Mouse (Mus musculus): ENCODE data around the gene Lrrk1. TPM values are rescaled to one million over a fixed set of nuclear protein-coding genes. Genes with fewer than 3 reads are reported as not detected.

Lrrk1 gene
- total and polyA plus RNA-seq, 3 experiments = 5.0 to 16.9 (median 13.6) TPM

- Histone ChIP-seq H3K36me3 (replicated peaks in 1 of 2; ENCODE audit: control insufficient read depth in 1 of 2, insufficient read depth in 1 of 2, low read length in 1 of 2) (peaks cover 21 to 76% of the 10 kb centered on the region in 2 experiments), H3K9ac (ENCODE audit: insufficient read depth, low read depth) (no peak overlapping the region), H3K4me1 (ENCODE audit: control insufficient read depth in 1 of 2, insufficient read depth in 2 of 2) (peaks cover 0 to 33% of the 10 kb centered on the region in 2 experiments; a peak in 2 of 4 replicates), H3K27me3 (replicated peaks) (no peaks in the 10 kb centered on the region), H3K4me3 (replicated peaks in 1 of 3; ENCODE audit: low read depth in 2 of 3, low read length in 2 of 3, poor library complexity in 1 of 3) (no peak overlapping the region), H3K27ac (ENCODE audit: insufficient read depth, low read depth) (no peak overlapping the region), H3K79me2 (replicated peaks; ENCODE audit: control insufficient read depth, extremely low read depth, insufficient read depth, poor library complexity, severe bottlenecking) (no peaks in the 10 kb centered on the region), H3K4me2 (ENCODE audit: insufficient read depth, low read depth, poor library complexity, severe bottlenecking) (no peak overlapping the region), H3K9me3 (replicated peaks; ENCODE audit: low read length) (no peaks in the 10 kb centered on the region)
- in situ Hi-C loops (cut with MboI; ENCODE audit: low pct_ligation_motif_present, low pct_unique_long_range_greater_than_20kb, low sequenced_read_pairs) (loop anchor here (5.0 to 10.0 kb wide), 2 partner anchors 87 to 349 kb away; no protein-coding TSS in a partner anchor), dilution Hi-C loops (cut with MboI; ENCODE audit: extremely low pct_ligation_motif_present, extremely low pct_unique_long_range_greater_than_20kb, low sequenced_read_pairs) (no loop called here)
- DNase-seq (ENCODE audit: extremely low read depth) = no peak
- TF ChIP-seq RCOR1 (conservative IDR thresholded peaks at IDR 0.05; ENCODE audit: low read depth, low read length) = no peak
- TF ChIP-seq CHD1 (IDR thresholded peaks at IDR 0.05; ENCODE audit: low read depth, low read length) = no peak
- TF ChIP-seq JUN (IDR thresholded peaks at IDR 0.05; ENCODE audit: insufficient read depth, low read depth, low read length) = no peak
- no peak for TF ChIP-seq USF1 (IDR thresholded peaks at IDR 0.05; ENCODE audit: low read depth, low read length)
- TF ChIP-seq NRF1 (IDR thresholded peaks at IDR 0.05; ENCODE audit: low read depth, low read length) = no peak
- TF ChIP-seq MYC (IDR thresholded peaks at IDR 0.05; ENCODE audit: low read depth, low read length) = no peak
- TF ChIP-seq MAX (IDR thresholded peaks at IDR 0.05; ENCODE audit: low read length) = no peak
- no peak for TF ChIP-seq IRF4 (IDR thresholded peaks at IDR 0.05; ENCODE audit: low read depth, low read length)
- no peak for TF ChIP-seq TBP (conservative IDR thresholded peaks at IDR 0.05; ENCODE audit: low read depth, low read length)
- no peak for TF ChIP-seq USF2 (conservative IDR thresholded peaks at IDR 0.05; ENCODE audit: low read depth, low read length)
- no peak for TF ChIP-seq GABPA (IDR thresholded peaks at IDR 0.05; ENCODE audit: insufficient replicate concordance, low read depth, low read length)
- no peak for TF ChIP-seq JUND (conservative IDR thresholded peaks at IDR 0.05; ENCODE audit: low read depth, low read length)
- TF ChIP-seq BHLHE40 (IDR thresholded peaks at IDR 0.05; ENCODE audit: low read depth, low read length) = no peak
- TF ChIP-seq ZNF384 (IDR thresholded peaks at IDR 0.05; ENCODE audit: low read depth, low read length) = no peak
- no peak for TF ChIP-seq POLR2AphosphoS2 (IDR thresholded peaks at IDR 0.05; ENCODE audit: low read depth, low read length)
- no peak for TF ChIP-seq ZMIZ1 (IDR thresholded peaks at IDR 0.05; ENCODE audit: low read depth, low read length)
- no peak for TF ChIP-seq HCFC1 (IDR thresholded peaks at IDR 0.05; ENCODE audit: low read depth, low read length)
- no peak for TF ChIP-seq CTCF (conservative IDR thresholded peaks at IDR 0.05 in 1 of 2, IDR thresholded peaks at IDR 0.05 in 1 of 2; ENCODE audit: low read depth in 2 of 2, low read length in 2 of 2)
- no peak for TF ChIP-seq ZKSCAN1 (IDR thresholded peaks at IDR 0.05; ENCODE audit: borderline replicate concordance, low read depth, low read length)
- no peak for TF ChIP-seq RAD21 (IDR thresholded peaks at IDR 0.05; ENCODE audit: low read depth, low read length)
Measured at GRCm38 (mm10) chr7:66305714-66306198, 82.4 kb downstream of the Lrrk1 start.

All from CH12.LX (cell line).